Mouse (Mus musculus) kidney, adult 2 months (tissue): ENCODE data around the gene Kri1.

ENCODE experiments used
- CTCF ChIP-seq: fragments of 200-500 bp; conservative IDR thresholded peaks from 2 replicates; pipeline ENCODE4 v1.5.1; 2011; ENCODE audit warnings: low read depth, mild to moderate bottlenecking, control low read depth, low read length, moderate library complexity, mixed read lengths; ENCODE audit not compliant: insufficient read depth, insufficient read length
- POLR2A ChIP-seq: fragments of 200-500 bp; IDR thresholded peaks from one replicate; pipeline ENCODE4 v1.6.1; 2011; ENCODE audit warnings: low read depth, low read length, control low read depth

GRCm38 (mm10) chr9:21232867-21233266 lies 54.9 kb downstream of the Kri1 start:
- TF ChIP-seq POLR2A = no peak
- TF ChIP-seq CTCF = no peak
